Mouse (Mus musculus): ENCODE data around the gene Ska3. TPM values are rescaled to one million over a fixed set of nuclear protein-coding genes. Genes with fewer than 3 reads are reported as not detected.
"Not testable (repeated sequence)": the region's sequence is repeated elsewhere in the genome, so short reads cannot be mapped to it uniquely, and the experiment has no call there.

Gene Ska3
- polyA plus RNA-seq, 1 experiment, result 12.5 TPM

DNA sequence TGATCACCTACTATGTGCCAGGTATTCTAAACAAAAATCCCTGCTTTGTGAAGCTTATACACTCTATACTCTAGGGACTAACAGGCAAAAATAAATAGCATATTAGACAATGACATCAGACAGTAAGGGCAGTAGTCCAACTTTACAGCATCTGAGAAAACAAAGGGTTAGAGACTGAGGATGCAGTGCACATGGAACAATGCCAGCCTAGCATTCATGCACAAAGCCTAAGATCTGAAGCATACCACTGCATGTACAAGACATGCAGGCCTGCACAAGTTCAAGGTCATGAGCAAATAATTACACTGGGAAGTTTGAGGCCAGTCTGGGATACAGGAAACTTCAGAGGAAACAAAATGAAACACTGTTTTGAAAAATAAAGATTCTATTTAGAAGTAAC is 33.5 kb upstream of the Ska3 start:
- Histone ChIP-seq H3K36me3 (ENCODE audit: control insufficient read depth, insufficient read depth) (peaks cover 10% of the 10 kb centered on the region), H3K79me2 (ENCODE audit: control insufficient read depth, insufficient read depth) (no peaks in the 10 kb centered on the region), H3K79me3 (ENCODE audit: low read depth) (no peaks in the 10 kb centered on the region), H3K4me3 (ENCODE audit: insufficient read depth, poor library complexity, severe bottlenecking) (no peak overlapping the region), H3ac (ENCODE audit: control insufficient read depth, insufficient read length, low read depth) (no peak overlapping the region), H3K27me3 (ENCODE audit: control insufficient read depth, insufficient read depth, insufficient read length) (no peaks in the 10 kb centered on the region)
- TF ChIP-seq CEBPB (IDR thresholded peaks at IDR 0.05; ENCODE audit: low read depth) (no peak), CTCF (IDR thresholded peaks at IDR 0.05; ENCODE audit: control insufficient read depth, insufficient read depth, insufficient read length) (no peak), MYOD1 (IDR thresholded peaks at IDR 0.05; ENCODE audit: control insufficient read depth, insufficient read length, low read depth) (no peak), MAX (IDR thresholded peaks at IDR 0.05) (no peak), MYOG (IDR thresholded peaks at IDR 0.05; ENCODE audit: control insufficient read depth, extremely low read depth, insufficient read length) (no peak), USF1 (IDR thresholded peaks at IDR 0.05; ENCODE audit: low read depth) (no peak), FOSL1 (IDR thresholded peaks at IDR 0.05; ENCODE audit: insufficient read depth, low read length, poor library complexity, severe bottlenecking) (no peak)

DNA sequence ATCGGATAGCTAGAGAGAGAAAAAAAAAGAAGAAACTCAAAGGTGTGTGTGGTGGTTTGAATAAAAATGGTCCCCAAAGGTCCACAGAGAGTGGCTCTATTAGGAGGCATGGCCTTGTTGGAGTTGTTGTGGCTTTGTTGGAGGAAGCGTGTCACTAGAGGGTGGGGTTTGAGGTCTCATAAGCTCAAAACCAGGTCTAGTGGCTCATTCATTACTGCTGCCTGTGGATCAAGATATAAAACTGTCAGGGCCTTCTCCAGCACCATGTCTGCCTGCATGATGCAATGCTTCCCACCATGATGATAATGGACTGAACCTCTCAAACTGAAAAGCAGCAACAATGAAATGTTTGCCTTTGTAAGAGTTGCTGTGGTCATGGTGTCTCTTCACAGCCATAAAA is 32.6 kb upstream of the Ska3 start:
- Histone ChIP-seq H3K79me2 (ENCODE audit: control insufficient read depth, insufficient read depth) (no peaks in the 10 kb centered on the region), H3K36me3 (ENCODE audit: control insufficient read depth, insufficient read depth) (peaks cover 8% of the 10 kb centered on the region), H3ac (ENCODE audit: control insufficient read depth, insufficient read length, low read depth) (no peak overlapping the region), H3K27me3 (ENCODE audit: control insufficient read depth, insufficient read depth, insufficient read length) (no peaks in the 10 kb centered on the region), H3K4me3 (ENCODE audit: insufficient read depth, poor library complexity, severe bottlenecking) (no peak overlapping the region), H3K79me3 (ENCODE audit: low read depth) (no peaks in the 10 kb centered on the region)
- TF ChIP-seq USF1 (IDR thresholded peaks at IDR 0.05; ENCODE audit: low read depth), result no peak
- TF ChIP-seq MAX (IDR thresholded peaks at IDR 0.05), result no peak
- TF ChIP-seq MYOG (IDR thresholded peaks at IDR 0.05; ENCODE audit: control insufficient read depth, extremely low read depth, insufficient read length), result no peak
- TF ChIP-seq CTCF (IDR thresholded peaks at IDR 0.05; ENCODE audit: control insufficient read depth, insufficient read depth, insufficient read length), result no peak
- TF ChIP-seq CEBPB (IDR thresholded peaks at IDR 0.05; ENCODE audit: low read depth), result no peak
- TF ChIP-seq MYOD1 (IDR thresholded peaks at IDR 0.05; ENCODE audit: control insufficient read depth, insufficient read length, low read depth), result no peak
- TF ChIP-seq FOSL1 (IDR thresholded peaks at IDR 0.05; ENCODE audit: insufficient read depth, low read length, poor library complexity, severe bottlenecking), result no peak

DNA sequence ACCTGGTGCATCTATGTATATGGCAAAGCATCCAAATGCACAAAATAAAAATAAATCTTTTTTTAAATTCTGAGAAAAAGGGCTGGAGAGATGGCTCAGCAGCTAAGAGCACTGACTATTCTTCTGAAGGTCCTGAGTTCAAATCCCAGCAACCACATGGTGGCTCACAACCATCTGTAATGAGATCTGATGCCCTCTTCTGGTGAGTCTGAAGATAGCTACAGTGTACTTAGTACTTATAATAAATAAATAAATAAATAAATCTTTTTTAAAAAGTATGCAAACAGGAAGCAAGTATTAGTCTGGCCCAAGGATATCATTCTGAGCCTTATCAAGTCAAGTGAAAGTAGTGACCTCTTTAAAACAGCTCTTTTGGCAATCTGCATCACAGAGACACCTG is 30.1 kb upstream of the Ska3 start:
- not testable (repeated sequence) for H3K27me3 ChIP-seq (ENCODE audit: control insufficient read depth, insufficient read depth, insufficient read length); H3K79me3 ChIP-seq (ENCODE audit: low read depth)
- H3K36me3 ChIP-seq (ENCODE audit: control insufficient read depth, insufficient read depth), result peaks cover 12% of the 10 kb centered on the region

DNA sequence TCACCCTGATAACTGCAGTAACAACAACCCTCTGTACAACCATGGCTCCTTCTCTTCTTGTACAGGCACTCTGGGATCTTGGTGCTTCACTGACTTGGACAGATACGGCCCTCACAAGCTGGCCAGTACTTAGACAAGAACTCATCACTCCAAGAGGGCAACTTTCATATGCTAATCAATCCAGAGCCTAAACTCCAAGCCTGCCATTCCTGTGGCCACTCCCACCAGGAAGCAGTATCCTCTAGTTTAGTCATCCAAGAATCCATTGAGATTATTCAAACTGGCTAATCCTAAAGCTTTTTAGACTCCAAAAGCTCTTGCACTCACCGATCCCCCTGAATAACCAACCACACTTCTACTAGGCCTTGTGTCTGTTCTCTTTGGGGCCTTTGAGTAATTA is 27.0 kb upstream of the Ska3 start:
- no peak for TF ChIP-seq USF1 (IDR thresholded peaks at IDR 0.05; ENCODE audit: low read depth)
- no peak for TF ChIP-seq CTCF (IDR thresholded peaks at IDR 0.05; ENCODE audit: control insufficient read depth, insufficient read depth, insufficient read length)
- TF ChIP-seq CEBPB (IDR thresholded peaks at IDR 0.05; ENCODE audit: low read depth), result no peak
- TF ChIP-seq MYOD1 (IDR thresholded peaks at IDR 0.05; ENCODE audit: control insufficient read depth, insufficient read length, low read depth), result no peak
- no peak for TF ChIP-seq MYOG (IDR thresholded peaks at IDR 0.05; ENCODE audit: control insufficient read depth, extremely low read depth, insufficient read length)
- no peak for TF ChIP-seq MAX (IDR thresholded peaks at IDR 0.05)
- TF ChIP-seq FOSL1 (IDR thresholded peaks at IDR 0.05; ENCODE audit: insufficient read depth, low read length, poor library complexity, severe bottlenecking), result no peak
- no peaks in the 10 kb centered on the region for H3K79me3 ChIP-seq (ENCODE audit: low read depth)
- no peaks in the 10 kb centered on the region for H3K27me3 ChIP-seq (ENCODE audit: control insufficient read depth, insufficient read depth, insufficient read length)
- H3K79me2 ChIP-seq (ENCODE audit: control insufficient read depth, insufficient read depth), result no peaks in the 10 kb centered on the region
- no peak overlapping the region for H3K4me3 ChIP-seq (ENCODE audit: insufficient read depth, poor library complexity, severe bottlenecking)
- H3ac ChIP-seq (ENCODE audit: control insufficient read depth, insufficient read length, low read depth), result no peak overlapping the region
- peaks cover 12% of the 10 kb centered on the region for H3K36me3 ChIP-seq (ENCODE audit: control insufficient read depth, insufficient read depth)

More for the DNA sequence above, 30.1 kb upstream of the Ska3 start:
- not testable (repeated sequence) for H3K79me2 ChIP-seq (ENCODE audit: control insufficient read depth, insufficient read depth); H3ac ChIP-seq (ENCODE audit: control insufficient read depth, insufficient read length, low read depth); H3K4me3 ChIP-seq (ENCODE audit: insufficient read depth, poor library complexity, severe bottlenecking)

DNA sequence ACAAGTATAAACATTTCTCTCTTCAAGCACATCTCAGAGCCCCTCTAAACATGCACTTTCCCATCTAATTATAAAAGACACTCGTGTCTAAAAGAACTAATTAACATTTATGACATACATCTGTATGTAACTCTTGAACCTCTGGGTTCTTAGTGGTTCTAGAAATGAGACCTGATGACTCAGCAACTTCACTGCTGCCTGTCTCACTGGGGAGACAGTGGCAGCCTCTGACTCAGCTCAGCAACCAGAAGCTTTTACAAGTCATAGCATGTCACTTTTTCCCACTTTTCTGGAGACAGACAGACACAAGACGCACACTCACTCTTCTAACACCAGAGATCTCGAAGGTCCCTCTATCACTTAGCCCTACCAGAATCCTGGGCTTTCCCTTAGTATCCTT is 24.3 kb upstream of the Ska3 start:
- TF ChIP-seq CEBPB (IDR thresholded peaks at IDR 0.05; ENCODE audit: low read depth) (no peak), FOSL1 (IDR thresholded peaks at IDR 0.05; ENCODE audit: insufficient read depth, low read length, poor library complexity, severe bottlenecking) (no peak), MAX (IDR thresholded peaks at IDR 0.05) (no peak), MYOG (IDR thresholded peaks at IDR 0.05; ENCODE audit: control insufficient read depth, extremely low read depth, insufficient read length) (no peak), MYOD1 (IDR thresholded peaks at IDR 0.05; ENCODE audit: control insufficient read depth, insufficient read length, low read depth) (no peak), CTCF (IDR thresholded peaks at IDR 0.05; ENCODE audit: control insufficient read depth, insufficient read depth, insufficient read length) (no peak), USF1 (IDR thresholded peaks at IDR 0.05; ENCODE audit: low read depth) (no peak)
- no peak overlapping the region for H3ac ChIP-seq (ENCODE audit: control insufficient read depth, insufficient read length, low read depth)
- H3K4me3 ChIP-seq (ENCODE audit: insufficient read depth, poor library complexity, severe bottlenecking), result no peak overlapping the region
- H3K36me3 ChIP-seq (ENCODE audit: control insufficient read depth, insufficient read depth), result peaks cover 4% of the 10 kb centered on the region
- no peaks in the 10 kb centered on the region for H3K79me3 ChIP-seq (ENCODE audit: low read depth)
- no peaks in the 10 kb centered on the region for H3K27me3 ChIP-seq (ENCODE audit: control insufficient read depth, insufficient read depth, insufficient read length)
- H3K79me2 ChIP-seq (ENCODE audit: control insufficient read depth, insufficient read depth), result no peaks in the 10 kb centered on the region

DNA sequence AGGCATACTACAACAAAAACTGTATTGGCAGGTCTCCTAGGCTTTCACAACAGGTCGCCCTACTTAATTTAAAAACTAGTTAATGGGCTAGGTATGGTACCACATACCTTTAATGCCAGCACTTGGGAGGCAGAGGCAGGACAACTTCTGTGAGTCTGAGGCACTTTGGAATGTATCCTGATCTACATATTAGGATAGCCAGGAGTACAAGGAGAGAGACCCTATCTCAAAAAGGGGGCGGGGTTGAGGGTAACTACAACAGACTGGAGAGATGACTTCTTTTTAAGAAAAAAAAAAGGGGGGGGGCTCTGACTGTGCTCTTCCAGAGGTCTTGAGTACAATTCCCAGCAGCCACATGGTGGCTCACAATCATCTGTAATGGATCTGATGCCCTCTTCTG is 22.7 kb upstream of the Ska3 start:
- H3K4me3 ChIP-seq (ENCODE audit: insufficient read depth, poor library complexity, severe bottlenecking), result no peak overlapping the region
- peaks cover 4% of the 10 kb centered on the region for H3K36me3 ChIP-seq (ENCODE audit: control insufficient read depth, insufficient read depth)

DNA sequence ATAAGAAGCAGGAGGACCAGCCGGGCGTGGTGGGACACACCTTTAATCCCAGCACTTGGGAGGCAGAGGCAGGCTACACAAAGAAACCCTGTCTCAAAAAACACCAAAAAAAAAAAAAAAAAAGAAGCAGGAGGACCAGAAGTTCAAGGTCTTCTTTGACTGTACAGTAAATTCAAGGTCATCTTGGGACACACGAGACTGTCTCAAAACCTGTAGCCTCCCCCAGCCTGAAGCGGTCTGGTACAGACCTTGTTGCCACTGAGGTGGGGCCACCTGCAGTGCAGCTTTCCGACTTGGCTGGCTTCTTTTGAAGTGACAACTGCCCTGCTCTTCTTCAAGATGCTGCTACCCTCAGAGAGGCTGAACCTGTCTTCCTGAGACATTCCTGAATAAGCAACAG is 22.1 kb upstream of the Ska3 start:
- not testable (repeated sequence) for H3ac ChIP-seq (ENCODE audit: control insufficient read depth, insufficient read length, low read depth); H3K36me3 ChIP-seq (ENCODE audit: control insufficient read depth, insufficient read depth); H3K27me3 ChIP-seq (ENCODE audit: control insufficient read depth, insufficient read depth, insufficient read length); H3K79me2 ChIP-seq (ENCODE audit: control insufficient read depth, insufficient read depth); H3K4me3 ChIP-seq (ENCODE audit: insufficient read depth, poor library complexity, severe bottlenecking); H3K79me3 ChIP-seq (ENCODE audit: low read depth)

More for the DNA sequence above, 22.7 kb upstream of the Ska3 start:
- Histone ChIP-seq H3K79me3 (ENCODE audit: low read depth) (no peaks in the 10 kb centered on the region), H3K27me3 (ENCODE audit: control insufficient read depth, insufficient read depth, insufficient read length) (no peaks in the 10 kb centered on the region), H3ac (ENCODE audit: control insufficient read depth, insufficient read length, low read depth) (no peak overlapping the region), H3K79me2 (ENCODE audit: control insufficient read depth, insufficient read depth) (no peaks in the 10 kb centered on the region)
- TF ChIP-seq MYOD1 (IDR thresholded peaks at IDR 0.05; ENCODE audit: control insufficient read depth, insufficient read length, low read depth) (no peak), MYOG (IDR thresholded peaks at IDR 0.05; ENCODE audit: control insufficient read depth, extremely low read depth, insufficient read length) (no peak), USF1 (IDR thresholded peaks at IDR 0.05; ENCODE audit: low read depth) (no peak), MAX (IDR thresholded peaks at IDR 0.05) (no peak), CTCF (IDR thresholded peaks at IDR 0.05; ENCODE audit: control insufficient read depth, insufficient read depth, insufficient read length) (no peak), CEBPB (IDR thresholded peaks at IDR 0.05; ENCODE audit: low read depth) (no peak), FOSL1 (IDR thresholded peaks at IDR 0.05; ENCODE audit: insufficient read depth, low read length, poor library complexity, severe bottlenecking) (no peak)
